Mouse (Mus musculus): ENCODE measurements at regions not wholly inside any gene's neighbourhood (a gene's known extent, or its start where the extent isn't known, plus 50 kb on each side); places are given as distances from the start of the nearest gene placed in this dataset.
A peak's percentile ranks its signal among the peaks of the same experiment; 100 is the strongest.

DNA sequence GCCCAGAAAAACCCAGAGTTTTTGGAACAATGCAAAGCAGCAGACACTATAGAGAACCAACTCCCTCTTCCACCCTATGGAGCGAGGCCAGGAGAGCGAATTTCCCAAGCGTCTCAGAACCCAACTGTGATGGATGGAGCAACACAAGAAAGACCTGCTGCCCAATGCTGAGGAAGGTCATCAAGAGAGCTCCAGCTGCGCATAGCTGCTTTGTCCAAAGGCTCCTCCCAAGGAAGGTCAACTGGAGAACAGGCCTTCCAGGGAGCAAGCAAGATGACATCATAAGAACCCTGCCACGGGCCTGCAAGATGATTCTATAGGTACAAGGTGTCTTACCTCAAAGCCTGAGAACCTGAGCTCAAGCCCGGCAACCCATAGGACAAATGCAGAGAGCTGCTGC, 104.5 kb upstream of the Lpar1 start:
- H3K36me3 ChIP-seq (replicated peaks; ENCODE audit: control insufficient read depth, insufficient read depth, low read length): no peaks in the 10 kb centered on the region
- no peaks in the 10 kb centered on the region for H3K27me3 ChIP-seq (ENCODE audit: control insufficient read depth, insufficient read depth, low read length)
- H3K9me3 ChIP-seq (replicated peaks; ENCODE audit: control insufficient read depth, low read length): no peaks in the 10 kb centered on the region
- no peak overlapping the region for H3K4me2 ChIP-seq (ENCODE audit: low read depth, low read length)
- DNase-seq (ENCODE audit: low spot score): no peak
- H3K4me3 ChIP-seq (ENCODE audit: low read depth, low read length): no peak overlapping the region
- 70% methylated on average over 6 of the region's 6 CpGs for WGBS
- H3K4me1 ChIP-seq (ENCODE audit: control insufficient read depth, insufficient read depth): no peaks in the 10 kb centered on the region
- no peak for ATAC-seq (ENCODE audit: insufficient read depth, low read depth)
- H3K9ac ChIP-seq (replicated peaks; ENCODE audit: low read depth, low read length): no peak overlapping the region
- H3K27ac ChIP-seq (ENCODE audit: low read depth): no peak overlapping the region
- no peak for TF ChIP-seq EP300 (IDR thresholded peaks at IDR 0.05; ENCODE audit: low read depth)

DNA sequence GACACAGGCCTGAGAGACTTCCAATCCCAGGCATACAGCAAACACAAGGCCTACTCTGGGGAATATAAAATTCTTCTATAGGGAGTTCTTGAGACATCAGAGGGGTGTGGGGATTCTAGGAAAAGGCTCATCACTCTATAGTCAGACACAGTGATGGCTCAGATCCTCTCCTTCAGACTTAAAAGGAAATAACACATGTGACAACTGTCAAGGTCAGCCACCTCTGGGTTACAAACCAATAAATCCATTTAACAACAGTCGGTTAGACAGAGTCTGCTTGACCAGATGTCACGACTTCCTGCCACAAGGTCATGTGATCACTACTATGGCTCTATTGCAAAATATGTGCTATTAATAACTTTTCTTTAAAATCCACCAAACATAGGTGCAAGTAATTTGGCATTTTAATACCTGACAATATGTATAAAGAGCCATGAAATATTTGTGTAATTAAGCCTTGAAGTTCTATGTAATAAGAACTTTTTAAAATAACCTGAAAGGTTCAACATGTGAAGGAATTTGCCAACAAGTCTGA, 94.1 kb upstream of the Lpar1 start:
- 46% methylated on average over 2 of the region's 2 CpGs for WGBS
- Histone ChIP-seq H3K27me3 (ENCODE audit: control insufficient read depth, insufficient read depth, low read length) (no peaks in the 10 kb centered on the region), H3K27ac (ENCODE audit: low read depth) (no peak overlapping the region), H3K4me2 (ENCODE audit: low read depth, low read length) (no peak overlapping the region), H3K9ac (replicated peaks; ENCODE audit: low read depth, low read length) (no peak overlapping the region), H3K9me3 (replicated peaks; ENCODE audit: control insufficient read depth, low read length) (no peaks in the 10 kb centered on the region), H3K4me1 (ENCODE audit: control insufficient read depth, insufficient read depth) (0 out of 2 replicates have a peak, but pooled peaks cover 3% of the 10 kb centered on the region), H3K4me3 (ENCODE audit: low read depth, low read length) (no peak overlapping the region), H3K36me3 (replicated peaks; ENCODE audit: control insufficient read depth, insufficient read depth, low read length) (no peaks in the 10 kb centered on the region)
- TF ChIP-seq CTCF (IDR thresholded peaks at IDR 0.05; ENCODE audit: low read depth) (no peak), EP300 (IDR thresholded peaks at IDR 0.05; ENCODE audit: low read depth) (no peak)
- DNase-seq (ENCODE audit: low spot score): no peak
- ATAC-seq (ENCODE audit: insufficient read depth, low read depth): no peak

DNA sequence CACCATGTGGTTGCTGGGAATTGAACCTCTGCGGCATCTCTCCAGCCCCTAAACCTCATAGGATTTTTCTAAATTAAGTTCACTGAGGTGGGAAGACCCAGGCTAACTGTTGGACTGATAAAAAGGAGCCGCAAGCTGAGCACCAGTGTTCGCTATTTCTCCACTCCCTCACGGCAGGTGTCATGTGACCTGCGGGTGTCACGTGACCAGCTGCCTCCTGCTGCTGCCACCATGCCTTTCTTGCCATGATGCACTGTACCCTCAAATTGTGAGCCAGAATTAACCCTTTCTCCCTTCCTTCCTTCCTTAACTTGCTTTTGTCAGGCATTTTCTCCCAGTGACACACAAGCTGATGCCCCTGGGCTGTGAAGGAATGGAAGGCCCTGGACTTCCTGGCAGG, 93.1 kb upstream of the Lpar1 start:
- no peaks in the 10 kb centered on the region for H3K9me3 ChIP-seq (replicated peaks; ENCODE audit: control insufficient read depth, low read length)
- ATAC-seq (ENCODE audit: insufficient read depth, low read depth) (no peak), DNase-seq (ENCODE audit: low spot score) (no peak)
- no peak overlapping the region for H3K27ac ChIP-seq (ENCODE audit: low read depth)
- TF ChIP-seq CTCF (IDR thresholded peaks at IDR 0.05; ENCODE audit: low read depth) (no peak), EP300 (IDR thresholded peaks at IDR 0.05; ENCODE audit: low read depth) (no peak)
- no peak overlapping the region for H3K4me2 ChIP-seq (ENCODE audit: low read depth, low read length)
- 85% methylated on average over 6 of the region's 6 CpGs for WGBS
- H3K27me3 ChIP-seq (ENCODE audit: control insufficient read depth, insufficient read depth, low read length): no peaks in the 10 kb centered on the region
- no peak overlapping the region for H3K4me3 ChIP-seq (ENCODE audit: low read depth, low read length)
- H3K36me3 ChIP-seq (replicated peaks; ENCODE audit: control insufficient read depth, insufficient read depth, low read length): no peaks in the 10 kb centered on the region
- no peak overlapping the region for H3K9ac ChIP-seq (replicated peaks; ENCODE audit: low read depth, low read length)
- H3K4me1 ChIP-seq (ENCODE audit: control insufficient read depth, insufficient read depth): 0 out of 2 replicates have a peak, but pooled peaks cover 3% of the 10 kb centered on the region

DNA sequence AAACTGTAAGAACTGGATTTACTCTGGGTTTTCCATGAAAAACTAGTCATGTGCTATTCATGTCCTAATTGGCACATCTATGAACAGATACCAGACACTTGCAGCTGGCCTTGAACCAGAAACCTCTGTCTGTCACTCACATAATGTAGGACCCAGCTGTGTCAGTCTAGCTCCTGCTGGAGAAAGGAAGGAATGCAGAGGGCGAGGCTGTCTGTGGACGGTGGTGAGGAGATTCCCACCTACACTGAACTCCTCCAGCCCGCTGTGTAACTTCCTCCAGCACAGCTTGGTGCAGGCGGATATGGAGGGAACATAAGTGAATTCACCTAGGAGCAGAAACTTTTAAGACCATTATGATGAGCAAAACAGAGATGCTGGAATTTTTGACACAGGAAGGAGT, 89.7 kb upstream of the Lpar1 start:
- ATAC-seq (ENCODE audit: insufficient read depth, low read depth): 0 out of 2 replicates have a peak, but pooled peaks have one; percentile 20
- no peak for TF ChIP-seq CTCF (IDR thresholded peaks at IDR 0.05; ENCODE audit: low read depth)
- TF ChIP-seq EP300 (IDR thresholded peaks at IDR 0.05; ENCODE audit: low read depth): no peak

DNA sequence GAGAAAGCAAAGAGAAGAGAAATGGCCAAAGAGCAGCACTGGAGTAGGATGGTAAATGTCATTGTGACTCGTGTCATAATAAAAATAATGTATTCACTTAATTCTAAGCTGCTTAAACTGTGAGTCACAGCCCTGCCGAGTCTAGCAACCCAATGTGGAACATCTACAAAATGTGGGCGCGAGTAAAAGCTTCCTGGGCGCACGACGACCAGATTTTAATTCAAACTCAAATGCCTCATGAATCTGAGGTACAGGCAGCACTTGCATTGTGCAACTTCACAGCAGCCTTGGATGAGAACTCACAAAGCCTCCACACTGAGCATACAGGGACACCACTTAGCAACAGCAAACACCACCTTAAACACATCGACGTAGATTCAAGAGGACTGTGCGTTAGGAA, 88.5 kb upstream of the Lpar1 start:
- WGBS: 78% methylated on average over 10 of the region's 10 CpGs

More for the DNA sequence above, 89.7 kb upstream of the Lpar1 start:
- no peak for DNase-seq (ENCODE audit: low spot score)
- H3K4me2 ChIP-seq (ENCODE audit: low read depth, low read length): no peak overlapping the region
- no peaks in the 10 kb centered on the region for H3K36me3 ChIP-seq (replicated peaks; ENCODE audit: control insufficient read depth, insufficient read depth, low read length)
- no peak overlapping the region for H3K9ac ChIP-seq (replicated peaks; ENCODE audit: low read depth, low read length)
- no peaks in the 10 kb centered on the region for H3K27me3 ChIP-seq (ENCODE audit: control insufficient read depth, insufficient read depth, low read length)
- 31% methylated on average over 4 of the region's 4 CpGs for WGBS
- no peak overlapping the region for H3K4me3 ChIP-seq (ENCODE audit: low read depth, low read length)
- H3K4me1 ChIP-seq (ENCODE audit: control insufficient read depth, insufficient read depth): 0 out of 2 replicates have a peak, but pooled peaks cover 3% of the 10 kb centered on the region
- no peaks in the 10 kb centered on the region for H3K9me3 ChIP-seq (replicated peaks; ENCODE audit: control insufficient read depth, low read length)
- H3K27ac ChIP-seq (ENCODE audit: low read depth): no peak overlapping the region

DNA sequence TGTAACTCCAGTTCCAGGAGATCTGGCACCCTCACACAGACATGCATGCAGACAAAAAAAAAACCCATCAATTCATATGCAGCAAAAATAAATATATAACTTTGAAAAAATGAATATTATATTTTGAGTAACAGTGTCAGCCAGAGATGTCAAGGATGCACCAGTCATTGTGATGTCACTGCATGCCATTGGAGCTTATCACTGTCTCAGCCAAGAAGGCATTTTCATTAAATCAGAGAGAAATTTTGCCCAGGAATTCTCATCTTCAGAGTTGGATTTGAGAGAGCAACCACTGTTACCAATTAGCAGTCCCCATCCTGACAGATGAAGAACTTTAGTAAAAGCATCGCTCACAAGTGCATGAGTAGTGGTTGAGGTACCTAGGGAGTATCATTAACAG, 79.0 kb upstream of the Lpar1 start:
- H3K4me2 ChIP-seq (ENCODE audit: low read depth, low read length): no peak overlapping the region
- H3K27me3 ChIP-seq (ENCODE audit: control insufficient read depth, insufficient read depth, low read length): no peaks in the 10 kb centered on the region
- no peak overlapping the region for H3K27ac ChIP-seq (ENCODE audit: low read depth)
- H3K36me3 ChIP-seq (replicated peaks; ENCODE audit: control insufficient read depth, insufficient read depth, low read length): no peaks in the 10 kb centered on the region
- ATAC-seq (ENCODE audit: insufficient read depth, low read depth) (no peak), DNase-seq (ENCODE audit: low spot score) (no peak)
- H3K9me3 ChIP-seq (replicated peaks; ENCODE audit: control insufficient read depth, low read length): no peaks in the 10 kb centered on the region
- H3K4me1 ChIP-seq (ENCODE audit: control insufficient read depth, insufficient read depth): no peaks in the 10 kb centered on the region
- H3K4me3 ChIP-seq (ENCODE audit: low read depth, low read length): no peak overlapping the region
- 90% methylated on average over 1 of the region's 1 CpGs for WGBS
- TF ChIP-seq EP300 (IDR thresholded peaks at IDR 0.05; ENCODE audit: low read depth) (no peak), CTCF (IDR thresholded peaks at IDR 0.05; ENCODE audit: low read depth) (no peak)
- no peak overlapping the region for H3K9ac ChIP-seq (replicated peaks; ENCODE audit: low read depth, low read length)

More for the DNA sequence above, 88.5 kb upstream of the Lpar1 start:
- no peaks in the 10 kb centered on the region for H3K36me3 ChIP-seq (replicated peaks; ENCODE audit: control insufficient read depth, insufficient read depth, low read length)
- no peak overlapping the region for H3K4me3 ChIP-seq (ENCODE audit: low read depth, low read length)
- ATAC-seq (ENCODE audit: insufficient read depth, low read depth): no peak
- H3K27ac ChIP-seq (ENCODE audit: low read depth): no peak overlapping the region
- H3K9me3 ChIP-seq (replicated peaks; ENCODE audit: control insufficient read depth, low read length): no peaks in the 10 kb centered on the region
- no peak for DNase-seq (ENCODE audit: low spot score)
- 0 out of 2 replicates have a peak, but pooled peaks cover 3% of the 10 kb centered on the region for H3K4me1 ChIP-seq (ENCODE audit: control insufficient read depth, insufficient read depth)
- H3K4me2 ChIP-seq (ENCODE audit: low read depth, low read length): no peak overlapping the region
- TF ChIP-seq EP300 (IDR thresholded peaks at IDR 0.05; ENCODE audit: low read depth) (no peak), CTCF (IDR thresholded peaks at IDR 0.05; ENCODE audit: low read depth) (no peak)
- no peak overlapping the region for H3K9ac ChIP-seq (replicated peaks; ENCODE audit: low read depth, low read length)
- H3K27me3 ChIP-seq (ENCODE audit: control insufficient read depth, insufficient read depth, low read length): no peaks in the 10 kb centered on the region
